Mouse (Mus musculus) small intestine, adult 2 months (tissue): ENCODE measurements around the gene Wdr90.

Source experiments
- CTCF ChIP-seq: fragments of 200-500 bp; IDR thresholded peaks from 2 replicates; pipeline ENCODE4 v1.5.1; 2012; ENCODE audit warnings: low read depth, mild to moderate bottlenecking, control low read depth, inconsistent platforms, low read length, moderate library complexity, mixed read lengths; ENCODE audit not compliant: insufficient replicate concordance, insufficient read length; ENCODE audit errors: extremely low read depth
- POLR2A ChIP-seq: fragments of 200-500 bp; IDR thresholded peaks from 2 replicates; pipeline ENCODE4 v1.6.1; 2012; ENCODE audit warnings: low read depth, mild to moderate bottlenecking, control low read depth, inconsistent platforms, low read length, moderate library complexity

- TF ChIP-seq CTCF (no peak), POLR2A (no peak)
Observed at GRCm38 (mm10) chr17:25808789-25809605, 52.3 kb downstream of the Wdr90 start, which contains the start of gene Fbxl16.
